Mouse (Mus musculus): Measurements from ENCODE around the gene Insig2.

The Insig2 gene

DNA sequence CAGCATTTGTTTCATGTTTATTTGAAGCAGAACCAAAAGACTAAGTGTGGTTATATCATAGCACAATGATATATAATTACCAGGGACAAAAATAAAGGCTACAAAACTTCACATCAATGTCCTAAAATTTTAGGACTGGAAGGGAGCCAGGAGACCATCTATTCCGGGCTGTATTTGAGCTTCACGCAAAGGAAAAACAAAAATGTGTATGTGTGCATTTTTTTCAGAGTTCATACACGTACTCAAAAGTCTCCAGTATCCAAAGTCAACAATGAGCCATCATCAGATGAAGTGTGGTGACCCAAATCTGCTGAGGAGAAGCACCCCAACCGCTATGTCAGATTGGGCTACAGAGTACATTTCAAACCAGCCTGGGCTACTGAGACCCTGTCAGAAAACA, 8.9 kb downstream of the Insig2 start:
- no peak for DNase-seq

DNA sequence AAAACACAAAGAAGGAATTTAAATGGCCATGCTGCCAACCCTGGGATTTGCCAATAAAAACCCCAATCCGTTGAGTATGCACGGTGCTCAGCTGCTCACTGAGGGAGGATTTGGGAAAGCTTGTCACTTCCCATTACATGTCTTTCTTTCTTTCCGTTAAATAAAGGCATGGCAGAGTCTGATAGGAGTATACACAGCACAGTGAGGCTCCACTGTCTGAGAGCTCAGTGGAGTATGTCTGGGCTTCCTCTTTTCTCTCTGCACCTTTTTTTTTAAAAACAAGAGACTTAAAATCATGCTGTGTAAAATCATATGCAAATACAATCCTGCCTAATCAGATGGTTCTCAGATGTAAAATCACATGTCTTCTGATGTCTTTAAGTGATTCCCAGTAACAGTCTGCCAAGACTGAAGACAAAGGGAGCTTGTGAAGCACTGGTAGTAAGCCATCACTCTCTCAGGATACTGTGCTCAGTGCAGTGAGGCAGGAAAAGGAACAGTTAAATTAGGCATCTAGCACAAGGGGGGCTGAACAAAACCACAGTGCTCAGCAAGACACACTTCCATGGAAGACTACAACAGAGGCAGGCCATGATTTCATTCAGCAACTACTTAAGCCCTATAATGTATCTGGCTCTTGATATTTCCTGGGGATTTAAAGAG, 17.5 kb downstream of the Insig2 start:
- no peak for DNase-seq

DNA sequence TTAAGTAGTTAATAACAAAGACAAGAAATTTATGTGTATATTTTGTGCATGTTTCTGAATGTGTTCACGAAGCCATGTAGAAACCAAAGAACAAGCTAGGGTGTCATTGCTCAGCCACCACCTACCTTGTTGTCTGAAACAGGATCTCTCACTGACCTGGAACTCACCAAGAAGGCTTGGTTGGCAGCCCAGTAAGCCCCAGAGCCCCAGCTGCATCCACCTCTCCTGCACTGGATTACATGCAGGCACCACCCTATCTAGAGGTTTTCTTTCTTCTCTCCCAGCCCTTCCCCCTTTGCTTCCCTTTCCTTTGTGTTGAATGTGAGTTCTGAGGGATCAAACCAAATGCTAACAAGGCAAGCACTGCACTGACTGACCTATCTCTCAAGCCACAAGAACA, 19.2 kb downstream of the Insig2 start:
- DNase-seq, result no peak

DNA sequence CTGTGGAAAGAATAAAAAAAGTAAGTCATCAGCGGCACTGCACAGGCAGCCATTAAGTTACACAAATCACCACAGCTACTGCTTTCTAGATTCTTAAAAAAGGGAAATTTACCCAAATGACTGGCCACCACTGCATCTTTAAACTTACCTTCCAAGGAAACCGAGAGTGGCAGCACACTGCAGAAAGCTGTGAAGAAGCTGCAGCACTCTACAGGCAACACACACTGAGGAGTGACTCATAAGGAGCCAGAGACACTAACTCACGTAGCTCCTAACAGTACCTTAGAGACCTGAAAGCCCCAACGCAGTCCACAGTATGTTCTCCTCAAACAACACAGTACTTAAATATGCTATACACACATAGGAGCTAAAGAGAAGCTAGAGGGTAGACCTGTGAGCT, 20.1 kb downstream of the Insig2 start:
- no peak for DNase-seq

DNA sequence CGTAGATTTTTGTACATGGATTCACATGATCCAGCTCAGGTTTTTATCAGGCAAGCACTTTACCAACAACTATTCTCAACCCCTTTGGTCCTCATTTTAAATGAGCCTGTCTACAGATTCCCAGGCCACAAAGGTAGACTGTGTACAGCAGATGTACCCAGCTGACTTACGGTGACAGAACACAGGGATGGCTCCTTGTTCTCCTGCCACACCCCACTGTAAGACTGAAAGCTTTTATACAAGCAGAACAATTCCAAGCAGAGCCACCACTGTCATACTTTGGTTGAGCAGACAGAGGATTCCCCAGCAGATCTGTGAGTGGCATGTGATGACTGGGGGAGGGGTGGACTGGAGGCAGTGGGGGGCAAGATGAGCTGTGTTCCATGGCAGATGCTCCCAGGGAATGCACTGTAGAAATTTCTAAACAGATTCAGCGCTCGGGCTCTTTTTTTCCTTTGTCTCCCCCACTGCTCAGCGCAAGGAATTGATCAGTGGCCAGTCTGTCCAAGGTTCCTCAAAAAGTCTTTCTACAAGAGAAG, 35.6 kb downstream of the Insig2 start:
- DNase-seq, result no peak

DNA sequence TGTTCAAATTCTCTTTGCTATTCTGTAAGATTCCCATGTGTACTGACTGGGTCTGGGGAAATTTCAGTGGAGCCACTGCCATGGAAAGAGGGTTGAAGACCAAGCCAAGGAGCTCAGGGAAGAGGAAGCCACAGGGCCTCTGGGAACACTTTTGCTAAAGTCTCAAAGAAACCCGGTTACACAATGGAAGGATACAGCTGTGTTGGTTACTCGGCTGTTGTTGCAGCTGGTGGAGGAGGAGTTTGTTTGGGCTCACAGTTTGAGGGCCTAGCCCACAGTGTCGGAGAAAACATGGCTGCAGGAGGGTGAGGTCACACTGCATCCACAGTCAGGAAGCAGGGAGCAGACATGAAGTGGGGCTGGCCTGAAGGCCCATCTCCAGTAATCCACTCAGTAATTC, 38.8 kb downstream of the Insig2 start:
- no peak for DNase-seq

DNA sequence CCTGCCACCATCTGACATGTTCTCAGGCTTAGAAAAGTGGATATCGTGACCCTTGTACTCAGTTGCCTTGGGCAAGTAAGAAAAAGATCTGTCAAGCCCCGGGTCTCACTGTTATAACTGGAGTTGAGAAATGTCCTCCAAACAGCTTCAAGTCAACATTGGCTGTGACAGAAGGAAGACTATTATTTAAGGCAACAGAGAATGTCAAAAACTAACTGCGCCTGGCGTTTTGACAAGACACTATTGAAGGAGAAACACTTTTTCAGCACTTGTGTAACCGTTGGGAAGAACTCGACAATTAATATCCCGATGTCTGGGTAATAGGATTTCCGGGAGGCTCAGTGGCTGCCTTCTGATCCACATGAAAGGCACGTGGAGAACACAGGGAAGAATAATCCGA, 41.5 kb downstream of the Insig2 start:
- DNase-seq, result no peak

DNA sequence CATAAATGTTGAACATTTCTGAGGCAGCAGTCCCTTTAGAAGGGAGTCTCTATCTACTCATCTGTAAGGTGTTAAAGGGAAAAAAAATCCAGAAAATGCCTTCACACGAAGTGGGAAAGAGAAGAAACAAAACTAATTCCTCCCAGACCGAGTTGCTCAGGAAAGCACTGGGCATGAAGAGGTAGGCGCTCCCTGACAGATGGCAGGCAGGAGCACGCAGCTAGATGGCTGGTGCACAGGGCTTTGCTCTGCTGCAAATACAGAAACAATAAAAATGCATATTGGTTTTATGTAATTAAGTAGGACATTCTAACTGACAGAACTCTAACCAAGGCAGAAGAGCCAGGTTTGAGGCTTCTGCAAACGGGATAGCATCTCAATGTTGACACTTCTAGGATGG, 42.0 kb downstream of the Insig2 start:
- no peak for DNase-seq

DNA sequence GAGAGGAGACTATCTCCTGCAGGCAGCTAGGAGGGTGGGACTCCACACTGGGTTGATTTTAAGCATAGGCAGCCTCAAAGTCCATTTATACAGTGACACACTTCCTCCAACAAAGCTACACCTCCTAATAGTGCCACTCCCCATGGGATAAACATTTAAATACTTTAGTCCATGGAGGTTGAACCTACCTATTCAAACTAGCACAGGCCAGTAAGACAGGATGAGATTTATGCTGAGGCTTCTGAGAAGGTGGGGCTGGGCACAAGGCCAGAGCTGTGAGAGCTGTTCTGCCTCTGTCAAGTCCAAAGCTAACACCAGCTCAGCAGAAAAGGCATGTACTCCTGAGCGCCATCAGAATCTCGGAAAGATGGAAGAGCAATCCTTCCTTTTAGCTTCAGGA, 48.2 kb downstream of the Insig2 start:
- no peak for DNase-seq

DNA sequence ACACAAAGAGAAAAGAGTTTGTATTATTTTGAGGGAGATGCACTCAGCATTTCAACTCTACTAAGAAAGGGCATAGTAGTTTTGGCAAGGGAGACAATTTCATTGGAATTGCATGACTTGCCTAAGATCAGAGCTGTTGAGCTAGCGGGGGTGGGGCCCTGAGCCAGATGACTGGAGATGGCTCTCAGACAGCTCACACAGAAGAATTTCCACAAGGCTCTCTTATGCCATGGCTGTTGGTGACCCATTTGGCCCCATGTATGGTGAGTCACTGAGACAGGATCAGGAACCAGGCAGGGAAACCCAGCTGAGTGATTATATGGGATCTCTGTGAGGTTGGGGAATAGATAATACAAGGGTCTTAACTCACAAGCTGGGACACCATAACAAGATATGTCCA, 51.9 kb downstream of the Insig2 start:
- DNase-seq, result no peak

DNA sequence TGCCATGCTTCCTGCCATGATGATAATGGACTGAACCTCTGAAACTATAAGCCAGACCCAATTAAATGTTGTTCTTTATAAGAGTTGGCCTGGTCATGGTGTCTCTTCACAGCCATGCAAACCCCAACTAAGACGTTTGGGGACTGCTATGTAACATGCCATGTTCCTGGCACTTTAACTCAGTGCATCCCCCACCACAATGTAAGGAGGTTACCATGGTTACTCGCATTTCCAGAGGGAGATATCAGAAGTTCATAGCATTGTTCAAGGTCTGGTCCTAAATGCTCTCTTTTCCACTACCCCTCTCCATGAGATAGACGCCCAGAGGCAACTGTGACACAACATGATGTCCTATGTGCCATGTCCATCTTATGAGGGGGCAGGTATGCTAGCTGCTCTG, 54.0 kb downstream of the Insig2 start:
- no peak for DNase-seq

DNA sequence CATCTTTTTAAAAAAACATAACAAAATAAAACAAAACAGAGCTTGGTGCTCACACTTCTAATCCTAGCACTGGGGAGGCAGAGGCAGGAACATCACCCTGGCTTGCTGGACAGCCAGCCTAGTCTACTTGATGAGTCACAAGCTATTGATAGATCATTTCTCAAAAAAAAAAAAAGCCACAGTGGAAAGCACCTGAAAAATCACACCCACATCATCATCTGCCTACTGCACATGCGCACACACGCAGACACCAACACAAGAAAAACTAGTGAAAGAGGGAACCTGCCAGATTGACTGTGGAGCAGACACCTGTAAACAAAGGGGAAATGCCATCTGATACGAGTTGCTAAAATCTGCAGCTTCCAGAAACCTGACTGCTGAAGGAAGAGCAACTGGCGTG, 54.9 kb downstream of the Insig2 start:
- DNase-seq, result no peak

DNA sequence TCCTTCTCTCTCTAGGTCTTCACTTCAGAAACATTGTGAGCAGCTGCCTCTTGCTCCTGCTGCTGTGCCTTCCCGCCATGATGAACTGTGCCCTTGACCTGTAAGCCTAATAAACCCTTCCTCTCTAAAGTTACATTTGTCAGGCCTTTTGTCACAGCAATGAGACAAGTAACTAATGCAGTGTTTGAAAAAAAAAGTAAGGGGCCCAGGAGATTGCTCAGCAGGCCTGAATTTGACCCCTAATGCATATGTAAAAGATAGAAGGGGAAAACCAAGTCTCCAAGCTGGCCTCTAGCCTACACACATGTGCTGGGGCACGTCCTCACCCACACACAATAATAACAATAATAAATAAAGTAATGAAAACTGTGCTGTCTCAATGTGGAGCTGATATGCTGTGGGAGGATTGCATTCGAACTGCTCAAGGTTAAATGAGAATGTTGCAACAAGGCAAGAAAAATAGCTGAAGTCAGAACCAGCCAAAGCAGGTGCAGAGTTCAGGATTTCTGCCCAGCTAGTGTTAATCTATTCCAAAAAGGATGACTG, 56.4 kb downstream of the Insig2 start:
- DNase-seq, result no peak

DNA sequence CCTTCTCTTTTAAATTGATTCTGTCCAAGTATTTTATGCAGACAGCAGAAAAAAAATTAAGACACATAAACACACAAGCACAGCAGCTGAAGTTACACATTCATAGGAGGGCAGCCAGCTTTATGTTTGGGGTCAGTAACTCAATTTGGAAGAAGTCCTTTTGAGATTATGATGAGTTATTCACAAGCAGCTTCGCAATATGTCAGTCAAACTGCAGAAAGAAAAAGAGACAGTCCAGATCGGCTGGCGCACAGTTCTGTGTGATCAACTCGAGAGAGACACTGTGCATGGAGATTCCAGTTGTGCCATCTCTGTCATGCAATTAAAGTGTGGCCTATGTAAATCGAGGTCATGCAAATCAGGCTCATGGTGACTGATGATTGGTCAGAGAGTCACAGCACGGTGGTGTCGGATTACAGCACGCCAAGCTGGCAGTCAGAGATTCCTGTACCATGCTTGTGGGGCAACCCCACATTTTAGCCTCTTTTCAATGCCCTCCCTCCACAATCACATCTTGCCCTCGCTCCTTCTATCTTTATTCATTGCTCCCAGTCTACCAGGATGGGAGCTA, 72.1 kb downstream of the Insig2 start:
- DNase-seq, result no peak

Data from cerebellum, adult 8-10 months (tissue).